Mouse (Mus musculus) cerebellum, postnatal 10 days (tissue): ENCODE measurements around the gene Dph7.
A peak's percentile ranks its signal among the peaks of the same experiment; 100 is the strongest.
"Not testable (repeated sequence)": the region's sequence is repeated elsewhere in the genome, so short reads cannot be mapped to it uniquely, and the experiment has no call there.

Experiments used
- DNase-seq, 2 experiments: peaks; one replicate each; pipeline ENCODE4 v3.0.0; 2021; ENCODE audit warnings: mixed read lengths in 2 of 2

The Dph7 gene

GRCm38 (mm10) chr2:24962304-24963000, at the start of gene Dph7:
Gene Dph7 (plus strand): TSS chr2:24962400.
- DNase-seq = peak; percentile 95

GRCm38 (mm10) chr2:24912589-24912988, 49.6 kb upstream of the Dph7 start:
- no peak for DNase-seq

DNA sequence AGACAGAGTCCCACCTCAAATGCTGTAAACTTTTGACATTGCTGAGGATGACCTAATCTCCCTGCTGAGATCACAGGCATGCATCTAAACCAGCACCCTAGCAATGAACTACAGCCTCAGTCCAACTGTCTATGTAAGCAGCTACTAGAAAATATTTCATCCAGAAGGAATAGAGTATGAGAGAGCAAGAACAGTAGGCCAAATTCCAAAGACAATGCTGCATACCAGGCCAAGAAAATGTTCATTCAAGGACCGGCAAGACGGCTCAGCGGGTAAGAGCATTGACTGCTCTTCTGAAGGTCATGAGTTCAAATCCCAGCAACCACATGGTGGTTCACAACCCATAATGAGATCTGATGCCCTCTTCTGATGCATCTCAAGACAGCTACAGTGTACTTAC, 47.4 kb upstream of the Dph7 start:
- no peak for DNase-seq

GRCm38 (mm10) chr2:24918930-24919838, 43.0 kb upstream of the Dph7 start, which contains the start of gene Ehmt1:
Gene Ehmt1 (minus strand): TSS chr2:24919614.
- DNase-seq = peak; percentile 96 to 98

DNA sequence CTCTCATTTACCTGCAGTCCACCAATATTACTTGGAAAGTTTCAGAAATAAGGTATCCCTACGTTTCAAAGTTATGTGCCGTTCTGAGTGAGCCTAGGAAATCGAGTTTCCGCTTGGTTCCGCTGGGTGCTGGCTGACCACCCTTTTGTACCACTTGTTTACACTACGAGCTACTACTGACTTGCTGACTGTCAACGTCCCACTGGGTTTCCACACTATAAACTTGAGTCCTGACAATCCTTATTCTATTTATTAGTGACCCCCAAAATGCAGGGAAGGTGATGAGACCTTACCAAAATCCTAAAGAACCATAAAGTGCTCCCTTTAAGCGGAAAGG, 42.4 kb upstream of the Dph7 start:
- no peak for DNase-seq

DNA sequence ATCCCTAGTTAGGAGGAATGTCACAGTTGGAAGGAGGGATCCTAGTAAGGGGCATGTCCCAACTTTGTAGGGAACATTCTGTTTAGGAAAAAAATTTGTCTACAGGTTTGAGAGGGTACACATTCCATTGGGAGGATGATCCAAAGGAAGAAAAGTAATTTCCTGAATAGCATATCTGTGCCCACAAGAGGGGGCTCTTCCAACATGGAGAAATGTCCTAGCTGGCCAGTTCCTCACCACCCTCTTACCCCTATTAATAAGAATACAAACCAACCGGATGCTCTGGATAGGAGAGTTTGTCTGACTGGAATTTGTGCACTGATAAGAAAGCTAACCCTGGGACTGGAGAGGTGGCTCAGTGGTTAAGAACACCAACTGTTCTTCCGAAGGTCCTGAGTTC, 38.6 kb upstream of the Dph7 start:
- peak; percentile 31 to 51 for DNase-seq

GRCm38 (mm10) chr2:24925284-24925683, 36.9 kb upstream of the Dph7 start:
- DNase-seq = no peak

DNA sequence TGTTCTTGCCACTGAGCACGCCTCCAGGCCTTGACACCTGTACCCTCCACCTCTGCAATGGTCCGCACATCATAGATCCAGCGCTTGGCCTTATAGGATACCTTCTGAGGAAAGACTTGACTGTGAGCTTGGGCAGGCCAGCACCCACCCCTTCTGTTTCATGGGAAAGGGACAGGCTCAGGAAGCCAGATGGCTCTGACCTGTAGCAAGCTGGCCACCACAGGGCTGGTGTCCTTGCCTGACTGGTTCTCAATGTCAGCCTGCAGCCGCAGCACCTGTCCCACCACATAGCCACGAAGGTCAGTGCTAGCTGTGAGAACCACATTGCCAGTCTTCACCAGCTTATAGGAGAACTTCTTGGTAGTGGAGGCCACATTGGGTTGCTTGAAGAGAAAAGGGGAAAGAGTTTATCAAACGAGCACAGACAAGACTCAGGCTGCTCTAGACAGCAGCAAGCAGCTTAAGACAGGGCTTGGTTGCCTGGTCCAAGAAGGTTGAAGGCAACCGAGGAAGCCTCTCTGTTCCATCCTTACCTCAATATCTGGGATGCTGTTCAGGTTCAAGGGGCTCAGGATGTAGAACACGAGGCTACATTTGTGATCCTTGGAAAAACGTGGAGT, 35.7 kb upstream of the Dph7 start:
- no peak for DNase-seq

DNA sequence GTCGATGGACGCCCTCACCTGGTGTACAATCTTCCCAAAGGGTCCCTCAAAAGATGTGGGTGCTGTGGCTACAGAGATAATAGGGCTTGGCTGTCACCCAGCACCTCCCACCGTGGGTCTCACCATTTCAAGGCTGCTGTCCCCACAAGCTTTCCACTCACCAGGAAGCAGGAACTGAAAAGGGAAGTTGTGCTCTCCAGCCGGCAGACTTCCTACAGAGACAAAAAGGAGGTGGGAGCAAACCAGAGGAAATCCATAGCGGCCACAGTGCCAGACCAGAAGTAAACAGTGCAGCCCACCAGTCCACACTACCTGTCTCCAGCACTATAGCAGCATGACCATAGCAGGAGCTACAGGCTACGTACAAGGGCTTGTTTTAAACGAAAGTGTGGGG, 35.2 kb upstream of the Dph7 start:
- no peak for DNase-seq

DNA sequence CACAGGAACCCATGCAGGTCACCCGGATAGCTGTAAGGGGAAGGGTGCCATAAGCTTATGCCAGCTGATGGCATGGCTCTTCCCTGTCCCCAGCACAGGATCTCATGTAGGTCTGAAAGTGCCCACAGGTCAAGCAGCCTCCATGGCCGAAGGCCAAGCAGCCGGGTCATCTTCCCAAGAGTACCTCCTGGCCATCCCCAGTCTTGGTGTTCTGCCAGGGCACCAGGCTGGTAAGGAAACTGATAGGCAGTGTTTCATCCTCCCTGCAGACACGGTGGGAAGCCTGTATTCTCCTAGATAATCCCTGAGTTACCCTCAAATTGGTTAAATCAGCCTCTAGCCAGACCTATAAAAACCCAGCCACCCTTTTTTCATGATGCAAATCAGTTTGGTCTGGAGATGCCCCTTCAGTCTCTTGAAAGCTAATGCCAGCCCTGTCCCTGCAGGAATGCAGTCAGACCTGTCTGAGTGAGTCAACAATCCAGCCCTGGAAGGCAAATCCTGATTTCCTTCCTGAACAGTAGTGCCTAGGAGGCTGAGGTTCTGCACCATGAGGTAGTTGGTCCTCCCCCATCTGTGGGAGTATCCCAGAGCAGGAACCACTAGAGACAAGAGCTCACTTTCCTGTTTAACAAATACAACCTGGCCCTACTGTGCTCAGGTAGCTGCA, 34.3 kb upstream of the Dph7 start:
- peak; percentile 53 for DNase-seq

- no peak for DNase-seq
Measured at GRCm38 (mm10) chr2:24929119-24929518, 33.1 kb upstream of the Dph7 start.

DNA sequence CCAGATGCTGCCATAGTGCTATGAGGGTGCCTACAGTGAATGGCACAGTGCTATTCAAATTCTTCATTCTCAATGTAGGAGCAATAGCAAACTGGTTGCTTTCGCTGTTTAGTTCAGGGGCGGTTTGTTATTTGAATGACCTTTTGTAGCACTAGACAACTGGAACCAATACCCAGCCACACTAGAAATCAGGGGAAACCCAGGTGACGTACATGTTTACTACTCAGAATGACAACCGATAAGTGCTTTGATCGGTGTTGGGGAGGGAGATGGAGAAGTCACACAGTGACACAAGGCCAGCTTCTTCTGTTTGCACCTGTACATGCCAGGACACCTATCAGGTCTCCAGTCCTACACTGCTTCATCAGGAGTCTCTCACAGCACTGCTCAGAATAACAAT, 32.6 kb upstream of the Dph7 start:
- DNase-seq = no peak

GRCm38 (mm10) chr2:24934441-24934963, 27.7 kb upstream of the Dph7 start:
- peak; percentile 54 to 60 for DNase-seq

GRCm38 (mm10) chr2:24935057-24935796, 27.0 kb upstream of the Dph7 start, which contains the start of gene Arrdc1:
Gene Arrdc1 (minus strand): TSS chr2:24935252.
- DNase-seq = peak; percentile 90 to 92

GRCm38 (mm10) chr2:24942092-24942491, 20.1 kb upstream of the Dph7 start:
- DNase-seq = no peak

GRCm38 (mm10) chr2:24944304-24944703, 17.9 kb upstream of the Dph7 start:
- DNase-seq = not testable (repeated sequence)

DNA sequence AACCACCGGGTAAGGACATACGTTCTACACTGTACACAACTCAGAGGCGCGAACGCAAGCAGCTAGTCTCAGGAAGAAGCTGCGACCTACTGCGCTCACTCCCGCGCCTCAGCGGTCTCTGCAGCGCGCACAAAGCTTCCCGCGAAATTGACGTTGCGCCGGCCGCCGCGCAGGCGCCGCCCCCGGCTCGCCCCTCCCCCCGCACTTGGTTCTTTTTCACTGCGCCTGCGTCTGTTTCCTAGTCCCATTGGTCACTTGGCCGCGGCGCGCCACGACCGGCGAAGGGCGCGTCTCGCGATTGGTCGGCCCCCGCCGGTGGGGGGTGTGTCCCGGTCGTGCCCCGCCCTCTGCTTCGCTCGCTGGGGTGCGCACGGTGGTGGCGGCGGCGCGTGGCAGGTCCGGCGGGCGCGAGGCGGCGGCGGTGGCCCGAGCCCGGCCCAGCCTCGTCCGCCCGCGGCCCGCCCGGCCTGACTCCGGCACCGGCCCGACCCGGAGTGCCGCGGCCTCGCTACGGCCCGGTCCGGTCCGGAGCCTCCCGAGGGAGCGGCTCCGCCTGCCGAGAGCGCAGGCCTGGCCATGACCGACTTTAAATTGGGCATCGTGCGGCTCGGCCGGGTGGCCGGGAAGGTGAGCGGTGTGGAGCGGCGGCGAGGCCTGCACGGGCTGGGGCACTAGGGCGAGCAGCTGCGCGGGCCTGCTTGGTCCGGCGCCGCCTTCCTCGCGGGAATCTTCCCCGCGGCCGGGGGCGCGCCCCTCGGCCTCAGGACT, 12.6 kb upstream of the Dph7 start, which contains the start of gene Zmynd19:
Zmynd19 (plus strand) TSS at position 372 of the 768 bp plus-strand sequence.
- DNase-seq = peak; percentile 100

- DNase-seq = peak in 1 of 2 experiments; percentile 41
Measured at GRCm38 (mm10) chr2:24950189-24950535, 12.0 kb upstream of the Dph7 start.

DNA sequence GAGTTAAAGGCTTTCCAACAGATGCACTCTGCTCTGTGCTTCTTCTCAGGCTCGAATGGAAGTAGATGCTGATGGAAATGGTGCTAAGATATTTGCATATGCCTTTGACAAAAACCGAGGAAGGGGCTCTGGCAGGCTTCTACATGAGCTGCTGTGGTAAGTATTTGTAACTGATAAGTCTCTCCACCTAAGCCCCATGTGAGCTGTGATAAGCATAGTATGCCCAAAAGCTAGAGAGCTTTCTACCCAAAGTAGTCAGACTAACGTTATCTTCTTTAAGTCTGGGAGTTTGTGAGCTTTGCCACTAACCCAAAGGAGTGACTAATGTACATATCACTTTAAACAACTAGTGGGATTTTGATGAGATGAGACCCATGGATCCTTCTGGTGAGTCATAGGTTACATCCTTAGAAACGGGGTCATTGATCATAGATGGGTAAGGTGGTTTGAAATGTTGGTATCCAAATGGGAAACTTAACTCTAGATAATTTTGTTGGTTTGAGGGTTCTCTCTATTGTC, 9.6 kb upstream of the Dph7 start:
- no peak for DNase-seq

- DNase-seq = peak; percentile 55 to 60
Measured at GRCm38 (mm10) chr2:24960910-24961309, 1.3 kb upstream of the Dph7 start.

DNA sequence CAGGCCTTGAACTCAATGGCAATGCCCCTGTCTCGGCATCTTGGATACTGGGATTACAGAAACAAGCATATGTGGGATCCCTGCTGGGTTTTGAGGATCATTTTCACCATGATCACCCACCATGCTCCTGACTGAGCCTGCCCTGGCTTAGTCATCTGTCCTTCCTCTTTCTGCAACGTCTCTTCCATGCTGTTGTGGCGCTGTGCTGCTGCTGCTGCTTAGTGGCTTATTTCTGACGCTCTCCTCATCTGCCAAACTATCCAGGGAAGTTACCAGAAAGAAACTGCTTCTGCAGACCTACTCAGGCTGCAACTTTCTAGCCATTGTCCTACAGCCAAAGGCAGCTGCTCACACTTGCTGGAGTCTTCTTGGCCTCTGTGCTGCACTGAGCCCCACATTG, 8.2 kb downstream of the Dph7 start:
- no peak for DNase-seq
